Mouse (Mus musculus): ENCODE measurements around the gene Htr6. TPM values are rescaled to one million over a fixed set of nuclear protein-coding genes. Genes with fewer than 3 reads are reported as not detected.
A peak's percentile ranks its signal among the peaks of the same experiment; 100 is the strongest.

Gene Htr6
- total and polyA plus RNA-seq, 2 experiments from 2014 or later = 0.67 to 4.0 TPM

DNA sequence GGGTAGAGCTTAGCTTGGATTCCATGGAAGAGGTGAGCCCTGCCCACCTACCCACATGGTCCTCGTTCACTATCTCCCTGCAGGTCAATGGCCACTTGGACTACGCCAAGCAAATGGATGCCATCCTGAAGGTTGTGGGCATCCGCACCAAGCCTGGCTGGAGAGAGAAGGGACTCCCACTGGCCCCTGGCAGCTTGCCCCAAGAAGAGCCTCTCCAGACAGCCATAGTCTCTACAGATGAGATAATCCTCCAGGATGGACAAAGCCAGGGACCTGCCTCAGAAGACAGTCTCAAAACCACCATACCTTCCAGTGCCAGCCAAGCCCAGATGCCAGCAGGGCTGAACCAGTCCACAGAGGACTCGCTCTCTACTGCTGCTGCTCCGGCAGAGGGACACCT, 17.3 kb downstream of the Htr6 start:
- Histone ChIP-seq H3K27ac (ENCODE audit: low read depth, low read length) (no peak overlapping the region), H3K36me3 (ENCODE audit: insufficient read depth) (no peaks in the 10 kb centered on the region), H3K27me3 (ENCODE audit: insufficient read depth, low read length) (no peaks in the 10 kb centered on the region), H3K4me3 (ENCODE audit: low read depth, low read length) (no peak overlapping the region), H3K9me3 (ENCODE audit: low read length) (no peaks in the 10 kb centered on the region), H3K4me1 (ENCODE audit: insufficient read depth) (peaks cover 3% of the 10 kb centered on the region; the same call in 1 of the 2 replicates), H3K4me2 (ENCODE audit: low read depth) (no peak overlapping the region), H3K9ac (no peak overlapping the region)
- no peak for TF ChIP-seq CTCF (IDR thresholded peaks at IDR 0.05; ENCODE audit: low read depth)
- WGBS = 90% methylated on average over 5 of the region's 5 CpGs
- ATAC-seq (no peak), DNase-seq (no peak)

DNA sequence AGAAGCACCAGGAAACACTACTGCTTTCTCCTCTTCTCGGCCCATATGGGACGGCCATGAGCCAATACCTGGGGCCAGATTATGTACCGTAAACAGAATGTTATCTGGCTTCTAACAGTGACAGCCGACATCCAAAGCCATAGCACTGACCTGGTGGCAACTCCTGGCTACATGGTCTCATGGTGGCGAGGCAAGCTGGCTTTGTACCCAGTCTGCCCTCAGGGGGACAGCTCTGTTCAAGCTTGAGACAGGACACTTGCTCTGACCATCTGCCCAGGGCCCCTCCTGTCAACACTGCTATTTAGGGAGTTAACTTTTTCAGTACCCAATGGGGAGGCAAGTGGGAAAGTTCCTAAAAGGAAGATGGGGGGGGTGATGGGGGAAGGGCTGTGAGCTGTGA, 18.1 kb downstream of the Htr6 start:
- Histone ChIP-seq H3K4me2 (ENCODE audit: low read depth) (no peak overlapping the region), H3K9ac (no peak overlapping the region), H3K27me3 (ENCODE audit: insufficient read depth, low read length) (no peaks in the 10 kb centered on the region), H3K4me3 (ENCODE audit: low read depth, low read length) (no peak overlapping the region), H3K27ac (ENCODE audit: low read depth, low read length) (no peak overlapping the region), H3K36me3 (ENCODE audit: insufficient read depth) (no peaks in the 10 kb centered on the region), H3K9me3 (ENCODE audit: low read length) (no peaks in the 10 kb centered on the region), H3K4me1 (ENCODE audit: insufficient read depth) (peaks cover 3% of the 10 kb centered on the region; the same call in 1 of the 2 replicates)
- TF ChIP-seq CTCF (IDR thresholded peaks at IDR 0.05; ENCODE audit: low read depth) = no peak
- no peak for DNase-seq
- ATAC-seq = no peak
- 69% methylated on average over 5 of the region's 5 CpGs for WGBS

DNA sequence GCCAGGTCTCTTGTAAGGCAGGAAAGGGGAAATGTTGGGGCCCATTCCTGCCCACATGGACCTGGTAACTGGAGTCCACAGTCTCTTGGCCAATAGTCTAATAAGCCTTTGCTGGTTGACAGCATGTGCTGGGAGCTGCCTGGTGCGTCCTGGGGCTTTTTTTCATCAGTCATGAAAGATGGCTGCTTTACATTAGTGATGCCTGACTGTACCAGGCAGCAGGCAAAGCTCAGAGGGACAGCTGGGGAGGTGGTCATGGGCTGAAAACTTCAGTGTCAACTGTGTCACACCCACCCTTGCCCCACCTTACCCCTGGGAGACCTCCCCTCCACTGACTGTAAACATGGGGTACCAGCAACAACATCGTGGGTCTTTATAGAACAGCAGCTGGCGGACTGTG, 19.6 kb downstream of the Htr6 start:
- Histone ChIP-seq H3K36me3 (ENCODE audit: insufficient read depth) (no peaks in the 10 kb centered on the region), H3K9me3 (ENCODE audit: low read length) (no peaks in the 10 kb centered on the region), H3K4me3 (ENCODE audit: low read depth, low read length) (no peak overlapping the region), H3K9ac (0 out of 2 replicates have a peak overlapping the region, but pooled peaks have one; percentile 10), H3K4me2 (ENCODE audit: low read depth) (no peak overlapping the region), H3K27ac (ENCODE audit: low read depth, low read length) (no peak overlapping the region), H3K4me1 (ENCODE audit: insufficient read depth) (peaks cover 3% of the 10 kb centered on the region; the same call in 1 of the 2 replicates), H3K27me3 (ENCODE audit: insufficient read depth, low read length) (no peaks in the 10 kb centered on the region)
- no peak for TF ChIP-seq CTCF (IDR thresholded peaks at IDR 0.05; ENCODE audit: low read depth)
- DNase-seq = no peak
- no peak for ATAC-seq
- 54% methylated on average over 3 of the region's 3 CpGs for WGBS

DNA sequence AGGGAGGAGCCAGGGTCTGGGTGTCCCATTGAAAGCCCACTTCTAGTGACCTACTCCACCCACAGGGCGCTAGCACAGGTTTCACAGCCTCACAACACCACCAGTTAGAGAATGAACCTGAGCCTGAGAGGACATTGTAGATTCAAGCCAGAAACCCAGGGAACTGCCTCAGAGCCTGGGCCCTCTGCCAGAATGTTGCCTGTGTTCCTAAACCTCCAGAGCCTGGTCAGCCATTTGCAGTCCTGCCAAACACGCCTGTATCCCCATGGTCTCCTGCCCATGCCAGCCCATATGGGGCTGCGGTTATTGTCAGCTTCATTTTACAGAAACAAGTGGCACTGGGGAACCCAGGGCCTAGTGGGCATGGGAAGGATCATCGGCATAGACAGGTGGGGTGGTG, 20.0 kb downstream of the Htr6 start:
- Histone ChIP-seq H3K27me3 (ENCODE audit: insufficient read depth, low read length) (no peaks in the 10 kb centered on the region), H3K9ac (no peak overlapping the region), H3K4me1 (ENCODE audit: insufficient read depth) (peaks cover 3% of the 10 kb centered on the region; the same call in 1 of the 2 replicates), H3K27ac (ENCODE audit: low read depth, low read length) (no peak overlapping the region), H3K9me3 (ENCODE audit: low read length) (no peaks in the 10 kb centered on the region), H3K4me3 (ENCODE audit: low read depth, low read length) (no peak overlapping the region), H3K36me3 (ENCODE audit: insufficient read depth) (no peaks in the 10 kb centered on the region), H3K4me2 (ENCODE audit: low read depth) (no peak overlapping the region)
- 36% methylated on average over 4 of the region's 4 CpGs for WGBS
- ATAC-seq (no peak), DNase-seq (no peak)
- no peak for TF ChIP-seq CTCF (IDR thresholded peaks at IDR 0.05; ENCODE audit: low read depth)

DNA sequence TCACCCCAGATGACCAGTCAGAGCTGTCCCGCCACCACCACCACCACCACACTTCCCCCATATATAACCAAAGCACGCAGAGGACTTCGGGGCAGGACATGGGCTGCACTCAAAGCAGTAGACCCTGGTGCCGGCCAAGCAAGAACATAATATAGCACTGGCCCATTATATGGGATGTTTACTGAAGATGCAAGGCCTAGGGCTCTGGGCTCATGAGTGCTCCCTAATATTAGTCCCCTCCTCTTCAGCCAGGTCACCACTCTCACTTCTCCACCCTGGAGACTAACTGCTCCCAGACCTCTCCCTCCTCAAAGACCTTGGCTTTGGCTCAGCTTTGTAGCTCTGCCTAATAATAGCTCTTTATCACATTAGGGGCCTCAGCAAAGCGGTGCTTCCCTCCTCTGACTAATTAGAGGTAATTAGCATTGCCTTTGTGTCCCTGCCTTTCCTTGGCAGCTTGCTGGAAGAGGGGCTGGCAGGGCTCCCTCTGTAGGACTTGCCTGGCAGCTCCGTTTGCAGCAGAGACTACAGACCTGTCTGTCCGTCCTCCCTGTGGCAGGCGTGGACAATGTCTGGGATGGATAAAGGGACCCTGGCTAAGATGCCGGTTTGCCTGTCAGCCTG, 21.0 kb downstream of the Htr6 start:
- H3K4me3 ChIP-seq (ENCODE audit: low read depth, low read length) = no peak overlapping the region
- ATAC-seq = peak; percentile 93
- H3K4me2 ChIP-seq (ENCODE audit: low read depth) = no peak overlapping the region
- H3K27me3 ChIP-seq (ENCODE audit: insufficient read depth, low read length) = no peaks in the 10 kb centered on the region
- DNase-seq = peak; percentile 87
- H3K4me1 ChIP-seq (ENCODE audit: insufficient read depth) = peaks cover 3% of the 10 kb centered on the region; the same call in 1 of the 2 replicates
- TF ChIP-seq CTCF (IDR thresholded peaks at IDR 0.05; ENCODE audit: low read depth) = peak; percentile 67
- no peak overlapping the region for H3K9ac ChIP-seq
- peak overlapping the region; percentile 16; the same call in 1 of the 2 replicates for H3K27ac ChIP-seq (ENCODE audit: low read depth, low read length)
- 25% methylated on average over 9 of the region's 9 CpGs for WGBS
- no peaks in the 10 kb centered on the region for H3K9me3 ChIP-seq (ENCODE audit: low read length)
- H3K36me3 ChIP-seq (ENCODE audit: insufficient read depth) = no peaks in the 10 kb centered on the region

DNA sequence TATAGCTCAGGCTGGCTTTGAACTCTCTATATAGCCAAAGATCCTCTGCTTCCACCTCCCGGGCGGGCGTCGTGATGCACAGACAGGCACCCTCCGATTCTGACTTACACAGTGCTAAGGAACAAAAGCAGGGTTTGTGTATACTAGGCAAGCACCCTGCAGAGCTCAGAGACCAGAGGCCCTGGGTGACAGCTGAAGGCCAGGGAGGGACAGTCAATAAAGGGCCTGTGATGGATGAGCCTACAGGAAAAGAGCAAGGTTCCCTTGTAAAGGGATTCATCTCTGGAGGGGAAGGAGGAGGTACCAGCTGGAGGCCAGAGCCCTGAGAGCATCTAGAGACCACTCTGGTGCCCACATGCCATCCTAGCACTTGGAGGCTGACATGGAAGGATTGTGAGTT, 22.0 kb downstream of the Htr6 start:
- H3K27ac ChIP-seq (ENCODE audit: low read depth, low read length) = no peak overlapping the region

DNA sequence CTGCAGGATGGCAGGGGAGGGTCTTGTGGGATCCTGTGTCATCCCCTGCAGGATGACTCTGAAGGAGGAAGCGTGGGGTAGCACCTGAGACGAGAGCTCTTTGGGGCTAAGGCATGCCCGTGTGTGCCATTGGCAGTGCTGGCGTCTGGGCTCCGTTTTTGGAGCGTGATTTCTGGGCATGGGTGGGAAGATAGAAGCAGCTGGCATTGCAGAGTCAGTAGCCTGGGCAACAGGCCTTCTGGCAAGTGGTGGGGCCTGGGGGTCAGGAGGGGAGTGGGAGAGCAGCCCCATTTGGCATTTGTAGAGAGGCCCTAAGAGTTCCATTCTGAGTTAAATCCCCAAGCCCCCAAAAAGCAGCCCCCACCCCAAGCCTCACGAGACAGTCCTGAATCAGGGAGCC, 22.6 kb downstream of the Htr6 start:
- H3K4me1 ChIP-seq (ENCODE audit: insufficient read depth) = peaks cover 3% of the 10 kb centered on the region; the same call in 1 of the 2 replicates
- DNase-seq (no peak), ATAC-seq (no peak)
- H3K27me3 ChIP-seq (ENCODE audit: insufficient read depth, low read length) = no peaks in the 10 kb centered on the region
- no peak overlapping the region for H3K9ac ChIP-seq
- H3K27ac ChIP-seq (ENCODE audit: low read depth, low read length) = no peak overlapping the region
- WGBS = 47% methylated on average over 7 of the region's 7 CpGs
- no peak overlapping the region for H3K4me3 ChIP-seq (ENCODE audit: low read depth, low read length)
- H3K36me3 ChIP-seq (ENCODE audit: insufficient read depth) = no peaks in the 10 kb centered on the region
- TF ChIP-seq CTCF (IDR thresholded peaks at IDR 0.05; ENCODE audit: low read depth) = no peak
- H3K9me3 ChIP-seq (ENCODE audit: low read length) = no peaks in the 10 kb centered on the region
- no peak overlapping the region for H3K4me2 ChIP-seq (ENCODE audit: low read depth)

More for the DNA sequence above, 22.0 kb downstream of the Htr6 start:
- ATAC-seq (no peak), DNase-seq (no peak)
- H3K36me3 ChIP-seq (ENCODE audit: insufficient read depth) = no peaks in the 10 kb centered on the region
- H3K4me3 ChIP-seq (ENCODE audit: low read depth, low read length) = no peak overlapping the region
- no peak overlapping the region for H3K9ac ChIP-seq
- H3K4me1 ChIP-seq (ENCODE audit: insufficient read depth) = peaks cover 3% of the 10 kb centered on the region; the same call in 1 of the 2 replicates
- no peaks in the 10 kb centered on the region for H3K27me3 ChIP-seq (ENCODE audit: insufficient read depth, low read length)
- H3K9me3 ChIP-seq (ENCODE audit: low read length) = no peaks in the 10 kb centered on the region
- H3K4me2 ChIP-seq (ENCODE audit: low read depth) = no peak overlapping the region
- 65% methylated on average over 5 of the region's 5 CpGs for WGBS
- no peak for TF ChIP-seq CTCF (IDR thresholded peaks at IDR 0.05; ENCODE audit: low read depth)

Measured in forebrain, postnatal 0 days (tissue).